Mouse (Mus musculus): ENCODE data around the gene Akap13. TPM values are rescaled to one million over a fixed set of nuclear protein-coding genes. Genes with fewer than 3 reads are reported as not detected.
"Not testable (repeated sequence)": the region's sequence is repeated elsewhere in the genome, so short reads cannot be mapped to it uniquely, and the experiment has no call there.

Akap13 gene
- polyA plus RNA-seq, 1 experiment, result 13.5 TPM

DNA sequence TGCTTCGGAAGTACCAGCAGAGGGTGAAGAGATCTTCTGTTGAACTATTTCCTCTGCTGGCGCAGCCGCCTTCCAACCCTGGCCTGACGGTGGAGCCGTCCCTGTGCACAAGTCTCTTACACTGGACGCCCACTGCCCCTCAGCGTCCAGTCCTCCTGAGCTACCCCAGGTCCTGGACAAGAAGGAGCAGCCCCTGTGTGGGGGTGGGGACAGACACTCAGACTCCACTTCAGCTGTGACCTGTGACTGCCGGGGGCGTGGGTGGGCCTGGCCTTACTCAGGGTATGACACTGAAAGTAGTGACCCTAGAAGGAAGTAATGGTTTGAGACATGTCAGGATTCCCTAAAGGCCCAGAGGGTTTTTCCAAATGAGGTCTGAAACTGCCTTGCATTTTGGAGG lies 295.2 kb downstream of the Akap13 start:
- H3K27ac ChIP-seq (ENCODE audit: insufficient read depth, low read length), result no peak overlapping the region
- TF ChIP-seq CTCF (IDR thresholded peaks at IDR 0.05; ENCODE audit: extremely low read depth, insufficient read depth, low read length) (no peak), POLR2A (IDR thresholded peaks at IDR 0.05; ENCODE audit: extremely low read depth, insufficient read depth, low read length) (no peak)
- H3K4me1 ChIP-seq (ENCODE audit: control insufficient read depth, insufficient read depth, low read length), result no peaks in the 10 kb centered on the region
- H3K4me3 ChIP-seq (ENCODE audit: insufficient read depth, low read length), result no peak overlapping the region

DNA sequence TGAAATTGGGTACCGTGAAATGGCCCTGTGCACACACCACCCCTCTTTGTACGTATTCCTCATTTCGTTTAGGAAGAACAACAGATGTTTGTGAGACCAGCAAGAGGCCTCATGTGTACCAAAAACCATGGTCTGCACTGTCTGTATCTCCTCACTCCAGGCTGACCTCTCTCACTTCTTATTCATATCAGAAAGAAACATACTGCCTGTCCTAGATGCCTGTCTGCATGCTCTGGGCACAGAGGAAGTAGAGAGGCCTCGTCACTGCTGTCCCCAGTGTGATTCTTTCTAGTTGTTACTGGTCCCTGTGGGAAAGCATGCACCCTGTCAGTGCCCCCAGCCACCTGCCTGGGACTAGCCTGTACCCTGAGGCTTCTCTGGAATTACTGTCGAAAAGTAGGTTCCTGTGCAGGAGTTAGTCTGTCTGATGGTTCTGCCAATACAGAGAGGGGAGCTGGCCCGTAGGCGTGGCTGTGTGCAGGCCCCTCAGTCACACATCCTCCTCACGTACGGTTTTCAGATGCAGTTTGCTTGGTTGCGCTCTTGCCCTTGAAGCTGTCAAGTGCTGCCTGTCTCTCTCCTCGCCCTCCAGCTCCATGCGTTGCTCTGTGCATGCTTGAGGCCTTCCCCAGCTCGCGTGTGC lies 295.9 kb downstream of the Akap13 start:
- Histone ChIP-seq H3K27ac (ENCODE audit: insufficient read depth, low read length) (no peak overlapping the region), H3K4me1 (ENCODE audit: control insufficient read depth, insufficient read depth, low read length) (no peaks in the 10 kb centered on the region), H3K4me3 (ENCODE audit: insufficient read depth, low read length) (no peak overlapping the region)
- TF ChIP-seq CTCF (IDR thresholded peaks at IDR 0.05; ENCODE audit: extremely low read depth, insufficient read depth, low read length) (no peak), POLR2A (IDR thresholded peaks at IDR 0.05; ENCODE audit: extremely low read depth, insufficient read depth, low read length) (no peak)

DNA sequence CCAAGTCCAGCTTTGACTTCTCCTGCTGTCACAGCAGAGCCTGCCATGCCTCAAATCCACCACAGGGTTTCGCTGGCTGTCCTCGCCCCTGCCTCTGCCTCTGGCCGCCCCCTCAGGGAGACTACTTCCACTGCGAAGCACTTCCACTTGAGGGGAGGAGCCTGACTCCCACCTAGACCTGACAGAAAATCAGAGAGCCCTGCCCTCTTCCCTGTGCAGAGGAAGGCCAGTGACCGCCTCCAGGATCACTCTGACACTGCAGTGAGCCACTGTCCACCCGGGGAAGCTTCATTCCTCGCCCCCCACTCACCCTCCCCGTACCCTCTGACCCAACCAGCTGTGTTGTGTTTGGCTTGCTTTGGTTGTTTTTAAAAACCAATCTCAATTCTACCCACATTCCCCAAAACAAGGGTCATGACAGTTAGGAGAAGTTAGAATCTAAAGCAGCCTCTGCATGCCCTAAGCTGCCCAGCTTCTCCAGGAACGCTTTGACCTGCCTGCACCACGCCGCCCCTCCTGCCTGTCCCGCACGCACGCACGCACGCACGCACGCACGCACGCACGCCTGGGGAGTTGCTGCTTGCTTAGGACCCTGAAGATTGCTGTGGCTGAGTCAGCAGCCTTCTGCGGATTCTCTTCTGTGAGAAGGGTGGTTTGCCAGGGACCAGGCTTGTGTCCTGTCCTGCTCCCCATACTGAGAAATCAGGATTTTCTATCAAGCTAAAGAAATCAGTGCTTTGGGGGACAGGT lies 297.3 kb downstream of the Akap13 start:
- Histone ChIP-seq H3K27ac (ENCODE audit: insufficient read depth, low read length) (no peak overlapping the region), H3K4me3 (ENCODE audit: insufficient read depth, low read length) (no peak overlapping the region), H3K4me1 (ENCODE audit: control insufficient read depth, insufficient read depth, low read length) (no peaks in the 10 kb centered on the region)
- TF ChIP-seq POLR2A (IDR thresholded peaks at IDR 0.05; ENCODE audit: extremely low read depth, insufficient read depth, low read length), result no peak
- TF ChIP-seq CTCF (IDR thresholded peaks at IDR 0.05; ENCODE audit: extremely low read depth, insufficient read depth, low read length), result no peak

DNA sequence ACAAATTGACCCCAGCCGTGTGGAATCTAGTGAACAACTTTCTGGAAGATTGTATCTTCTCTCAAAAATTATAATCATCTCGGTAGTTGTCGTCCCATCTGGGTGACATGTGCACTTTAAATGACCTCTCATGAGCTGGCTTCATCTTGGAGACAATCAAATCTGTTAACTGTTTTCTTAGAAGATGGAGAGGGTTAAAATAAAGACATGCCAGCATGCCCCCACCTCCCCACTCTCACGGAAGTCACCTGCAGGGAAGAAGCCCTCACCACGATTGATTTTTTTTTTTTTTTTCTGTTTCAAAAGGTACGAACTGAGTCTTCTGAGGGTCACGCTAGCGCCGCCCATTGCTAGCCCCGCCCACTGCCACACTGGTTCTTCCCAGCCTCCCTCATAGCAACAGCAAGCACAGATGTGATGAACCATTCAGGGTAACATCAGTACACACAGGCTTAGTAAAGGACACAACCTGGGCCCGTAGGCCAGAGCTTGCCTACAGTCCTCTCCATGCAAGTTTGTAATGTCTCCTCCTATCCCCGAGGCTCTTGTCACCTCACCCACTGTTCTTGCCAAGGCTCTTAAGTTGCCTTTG lies 298.0 kb downstream of the Akap13 start:
- Histone ChIP-seq H3K4me1 (ENCODE audit: control insufficient read depth, insufficient read depth, low read length) (no peaks in the 10 kb centered on the region), H3K4me3 (ENCODE audit: insufficient read depth, low read length) (no peak overlapping the region), H3K27ac (ENCODE audit: insufficient read depth, low read length) (no peak overlapping the region)
- TF ChIP-seq CTCF (IDR thresholded peaks at IDR 0.05; ENCODE audit: extremely low read depth, insufficient read depth, low read length) (no peak), POLR2A (IDR thresholded peaks at IDR 0.05; ENCODE audit: extremely low read depth, insufficient read depth, low read length) (no peak)

DNA sequence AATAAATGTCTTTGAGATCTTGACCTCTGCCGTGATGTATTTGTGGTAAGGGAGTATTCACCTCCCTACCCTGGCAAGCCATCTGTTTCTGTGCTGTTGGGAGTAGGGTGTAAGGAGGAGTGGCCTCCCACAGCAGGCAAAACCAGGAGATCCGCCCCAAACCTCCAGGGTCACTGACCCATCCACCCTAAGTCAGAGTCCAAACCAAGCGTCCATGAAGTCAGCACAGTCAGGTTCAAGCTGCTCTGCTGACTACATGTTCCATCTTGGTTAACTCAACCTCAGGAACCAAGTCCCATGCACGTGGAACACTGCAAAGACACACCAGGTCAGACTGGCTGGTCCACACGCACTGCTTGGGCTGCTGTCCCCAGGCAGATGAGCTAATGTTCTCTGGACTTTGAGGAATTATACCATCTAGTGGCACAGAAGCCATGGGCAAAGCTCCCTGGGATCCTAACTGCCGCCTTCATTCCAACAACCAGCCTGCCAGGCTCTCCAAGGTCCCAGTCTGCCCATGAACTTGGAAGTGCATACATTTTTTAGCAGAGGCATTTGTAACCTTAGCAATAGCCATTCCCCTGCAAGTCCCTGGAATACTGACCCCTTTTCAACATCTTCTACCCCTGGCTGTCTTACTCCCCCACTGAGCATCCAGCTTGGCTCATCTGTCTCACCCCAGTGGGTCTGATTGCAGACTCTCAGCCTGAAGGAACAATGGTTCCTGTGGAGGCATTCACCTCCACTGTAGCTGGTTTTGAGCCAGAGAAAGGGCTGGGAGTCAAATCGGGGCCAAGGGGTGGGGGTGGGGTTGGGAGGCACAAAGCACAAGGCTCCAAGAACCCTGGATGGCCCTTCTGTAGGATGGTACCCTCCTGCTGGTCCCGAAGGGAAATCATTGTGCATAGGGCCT lies 299.5 kb downstream of the Akap13 start:
- Histone ChIP-seq H3K4me3 (ENCODE audit: insufficient read depth, low read length) (no peak overlapping the region), H3K27ac (ENCODE audit: insufficient read depth, low read length) (no peak overlapping the region), H3K4me1 (ENCODE audit: control insufficient read depth, insufficient read depth, low read length) (no peaks in the 10 kb centered on the region)
- TF ChIP-seq CTCF (IDR thresholded peaks at IDR 0.05; ENCODE audit: extremely low read depth, insufficient read depth, low read length) (no peak), POLR2A (IDR thresholded peaks at IDR 0.05; ENCODE audit: extremely low read depth, insufficient read depth, low read length) (no peak)

DNA sequence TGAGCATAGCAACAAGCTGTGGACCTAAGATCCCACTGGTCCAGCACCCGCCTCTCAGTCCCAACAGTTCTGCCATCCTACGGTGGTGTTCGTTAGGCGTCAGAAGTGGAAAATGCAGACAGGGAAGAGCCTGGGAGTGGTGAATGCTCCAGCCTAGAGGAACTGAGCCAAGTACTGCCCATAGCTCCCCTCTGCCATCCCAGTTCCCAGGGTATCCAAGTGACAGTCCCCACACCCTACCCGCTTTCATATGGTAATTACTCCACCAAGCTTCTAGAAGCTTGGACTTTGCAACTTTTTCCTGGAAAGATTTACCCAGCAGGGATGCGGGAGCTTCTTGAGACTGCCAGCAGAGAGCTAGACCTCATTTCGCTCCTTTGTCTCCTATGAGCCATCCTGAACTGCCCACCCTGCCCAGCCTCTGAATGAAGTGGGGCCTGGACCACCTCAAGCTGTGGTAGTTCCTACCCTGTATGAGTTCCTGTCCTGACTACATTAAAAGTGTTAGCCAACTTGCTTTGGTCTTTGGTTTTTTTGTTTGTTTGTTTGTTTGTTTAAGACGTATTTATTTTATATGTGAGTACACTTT lies 300.6 kb downstream of the Akap13 start:
- TF ChIP-seq CTCF (IDR thresholded peaks at IDR 0.05; ENCODE audit: extremely low read depth, insufficient read depth, low read length), result no peak
- Histone ChIP-seq H3K27ac (ENCODE audit: insufficient read depth, low read length) (no peak overlapping the region), H3K4me3 (ENCODE audit: insufficient read depth, low read length) (no peak overlapping the region), H3K4me1 (ENCODE audit: control insufficient read depth, insufficient read depth, low read length) (no peaks in the 10 kb centered on the region)

DNA sequence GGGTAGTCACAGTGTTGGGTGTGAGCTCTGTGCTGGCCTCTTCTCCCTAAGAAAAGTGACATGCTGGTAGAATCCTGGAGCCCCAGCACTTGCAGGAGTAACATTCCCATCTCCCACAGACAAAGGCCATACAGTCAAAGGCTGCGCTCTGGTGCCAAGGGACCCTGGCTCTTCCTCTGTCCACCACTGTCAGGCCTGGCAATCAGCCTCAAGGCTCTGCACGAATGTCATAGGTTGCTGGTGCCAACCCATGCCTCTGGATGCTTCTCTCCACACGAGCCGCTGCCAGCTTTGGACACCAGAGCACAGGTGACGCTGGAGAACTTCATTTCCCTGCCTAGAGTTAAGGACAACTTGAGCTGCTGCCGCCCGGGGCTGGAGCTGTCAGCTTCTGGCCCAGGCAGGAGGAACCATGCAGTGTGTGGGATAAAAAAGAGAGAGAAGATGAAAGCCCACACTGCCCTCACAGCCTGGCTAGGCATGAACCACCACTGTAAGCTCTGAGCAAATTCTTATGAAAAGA lies 304.7 kb downstream of the Akap13 start:
- no peaks in the 10 kb centered on the region for H3K4me1 ChIP-seq (ENCODE audit: control insufficient read depth, insufficient read depth, low read length)
- no peak overlapping the region for H3K27ac ChIP-seq (ENCODE audit: insufficient read depth, low read length)
- TF ChIP-seq POLR2A (IDR thresholded peaks at IDR 0.05; ENCODE audit: extremely low read depth, insufficient read depth, low read length) (no peak), CTCF (IDR thresholded peaks at IDR 0.05; ENCODE audit: extremely low read depth, insufficient read depth, low read length) (no peak)
- no peak overlapping the region for H3K4me3 ChIP-seq (ENCODE audit: insufficient read depth, low read length)

DNA sequence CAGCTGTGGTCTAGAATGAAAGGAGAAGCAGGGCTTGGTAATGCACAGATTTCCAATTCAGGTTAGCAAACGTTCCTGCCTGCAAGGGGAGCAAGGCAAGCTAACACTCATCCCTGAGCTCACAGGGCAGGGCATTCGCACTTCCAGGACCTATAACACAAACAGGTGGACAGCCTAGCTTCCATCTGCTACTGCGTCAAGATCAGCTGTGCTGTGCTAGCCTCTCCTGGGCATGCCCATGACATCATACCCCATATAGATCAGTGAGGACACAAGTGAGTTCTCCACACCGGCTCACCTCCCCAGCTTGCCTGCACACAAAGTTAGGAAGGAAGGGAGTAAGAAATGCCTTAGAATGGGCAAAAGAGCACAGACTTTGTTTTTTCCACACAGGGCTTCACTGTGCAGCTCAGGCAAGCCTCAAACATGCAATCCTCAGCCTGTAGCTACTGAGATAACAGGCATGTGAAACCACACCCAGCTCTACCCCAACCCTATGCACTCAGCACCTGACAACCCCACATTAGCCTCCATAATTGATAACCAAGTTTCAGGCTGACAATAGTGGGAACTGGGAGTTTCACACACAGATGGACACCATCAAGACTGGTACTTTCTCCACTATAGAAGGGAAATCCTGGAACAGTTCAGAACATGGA lies 305.5 kb downstream of the Akap13 start:
- H3K4me1 ChIP-seq (ENCODE audit: control insufficient read depth, insufficient read depth, low read length); H3K27ac ChIP-seq (ENCODE audit: insufficient read depth, low read length); H3K4me3 ChIP-seq (ENCODE audit: insufficient read depth, low read length): not testable (repeated sequence)

DNA sequence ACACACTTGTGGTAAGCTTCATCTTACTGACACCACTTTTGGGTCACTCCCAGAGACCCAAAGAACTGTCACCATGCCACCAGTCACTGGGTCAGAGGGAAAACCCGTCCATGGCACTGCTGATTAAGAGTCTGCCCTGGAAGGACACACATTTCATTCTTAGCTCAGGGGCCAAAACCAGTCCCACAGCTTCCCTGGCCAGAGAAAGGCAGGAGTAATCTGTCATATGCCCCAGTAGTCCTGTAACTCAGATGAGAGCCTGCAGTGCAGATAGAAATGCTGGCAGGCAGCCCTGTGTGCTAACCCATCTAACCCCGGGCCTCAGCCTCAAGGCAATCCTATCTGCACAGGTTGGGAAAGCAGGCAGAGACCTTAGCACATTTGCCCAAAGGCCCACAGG lies 306.9 kb downstream of the Akap13 start:
- not testable (repeated sequence) for H3K4me1 ChIP-seq (ENCODE audit: control insufficient read depth, insufficient read depth, low read length); H3K4me3 ChIP-seq (ENCODE audit: insufficient read depth, low read length); H3K27ac ChIP-seq (ENCODE audit: insufficient read depth, low read length)

DNA sequence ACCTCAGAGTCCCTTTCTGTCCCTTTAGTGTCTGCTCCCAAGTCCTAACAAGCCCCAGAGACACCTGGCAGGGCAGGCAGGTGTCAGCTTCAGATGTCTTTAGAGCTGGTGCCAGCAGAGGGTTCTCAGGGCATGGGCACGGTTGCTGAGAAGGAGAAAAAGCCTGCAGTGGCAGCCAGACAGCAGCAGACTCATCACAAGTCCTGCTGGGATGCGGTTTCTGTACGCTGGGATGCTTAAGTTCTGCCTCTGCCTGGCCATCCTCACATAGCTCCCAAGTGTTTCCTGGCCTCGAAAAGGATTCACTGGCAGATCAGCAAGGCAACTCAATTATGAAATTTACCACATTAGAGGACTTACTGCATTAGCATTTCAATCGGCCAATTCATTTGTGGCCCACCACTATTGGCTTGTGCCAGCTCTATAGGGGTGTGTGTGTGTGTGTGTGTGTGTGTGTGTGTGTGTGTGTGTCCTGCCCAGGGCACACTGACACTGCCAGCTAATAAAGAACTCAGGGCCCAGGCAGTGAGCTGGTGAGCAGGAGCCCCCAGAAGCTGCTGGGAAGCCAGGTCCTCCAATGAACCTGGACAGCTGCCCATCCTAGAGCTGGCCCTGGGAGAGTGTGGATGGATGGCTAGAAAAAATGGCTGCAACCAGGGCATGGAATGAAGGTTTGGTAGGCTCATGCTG lies 311.9 kb downstream of the Akap13 start:
- H3K4me3 ChIP-seq (ENCODE audit: insufficient read depth, low read length); H3K4me1 ChIP-seq (ENCODE audit: control insufficient read depth, insufficient read depth, low read length); H3K27ac ChIP-seq (ENCODE audit: insufficient read depth, low read length): not testable (repeated sequence)

Data from cortical plate, adult 2 months (tissue).